Mouse (Mus musculus) C2C12 (cell line): Measurements from ENCODE around the gene Nkiras1.

Experiments
- CTCF ChIP-seq: IDR thresholded peaks from one replicate; pipeline ENCODE4 v1.5.1; 2011; ENCODE audit not compliant: control insufficient read depth, insufficient read depth, insufficient read length
- MAX ChIP-seq: IDR thresholded peaks from one replicate; pipeline ENCODE4 v1.6.1; 2011; ENCODE audit warnings: mild to moderate bottlenecking, control low read depth

DNA sequence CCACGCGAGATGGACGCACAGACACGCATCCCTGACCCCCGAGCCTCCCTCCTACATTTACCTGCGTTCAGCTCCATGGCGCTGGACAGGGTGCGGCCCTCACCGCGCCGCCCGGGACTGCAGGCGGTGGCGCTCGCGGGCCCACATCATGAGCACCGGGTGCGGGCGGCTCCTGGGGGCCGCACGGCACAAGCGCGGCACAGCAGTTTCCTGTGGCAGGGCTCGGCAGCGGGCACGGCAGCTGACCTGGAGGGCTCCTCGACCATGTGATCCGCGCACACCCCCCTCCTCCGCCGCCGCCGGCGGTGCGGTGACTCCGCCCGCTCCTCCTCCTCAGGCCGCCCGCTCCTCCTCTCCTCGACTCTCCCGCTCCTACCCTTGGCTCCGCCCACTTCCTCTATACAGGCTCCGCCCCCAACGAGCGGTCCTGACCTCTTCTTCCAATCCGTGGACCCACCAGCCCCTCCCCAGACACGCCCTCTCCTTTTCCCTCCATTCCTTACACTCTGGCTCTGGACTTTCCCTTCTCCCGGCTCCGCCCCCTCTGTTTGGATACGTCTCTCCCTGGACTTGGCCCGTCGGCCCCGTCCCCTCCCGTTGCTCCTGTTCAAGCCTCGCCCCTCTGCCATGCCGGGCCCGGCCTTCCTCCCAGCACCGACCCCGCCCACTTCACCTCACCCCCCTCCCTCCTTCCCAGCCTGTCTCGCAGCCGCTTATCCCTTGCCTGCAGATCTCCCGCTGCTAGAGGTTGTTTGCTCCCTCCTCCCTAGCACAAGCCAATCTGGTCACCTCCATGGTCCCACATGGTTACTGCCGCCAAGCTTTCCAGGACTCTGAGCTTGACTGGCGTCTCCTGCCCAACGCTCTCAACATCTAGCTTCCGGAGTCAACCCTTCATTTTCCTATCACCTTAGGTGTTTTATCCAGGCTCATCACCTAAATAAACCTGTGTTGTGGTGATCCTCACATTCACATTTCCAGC is 31.9 kb upstream of the Nkiras1 start, which contains the start of gene Nr1d2:
- TF ChIP-seq CTCF (no peak), MAX (no peak)
